Mouse (Mus musculus) G1E (cell line): ENCODE measurements at regions not wholly inside any gene's neighbourhood (a gene's known extent, or its start where the extent isn't known, plus 50 kb on each side); places are given as distances from the start of the nearest gene placed in this dataset.
"Not testable (repeated sequence)": the region's sequence is repeated elsewhere in the genome, so short reads cannot be mapped to it uniquely, and the experiment has no call there.

Experiments
- ATAC-seq: 2 replicates; pipeline ENCODE4 v1.8.0; 2016; ENCODE audit warnings: mild to moderate bottlenecking; ENCODE audit not compliant: insufficient number of reproducible peaks, poor library complexity, low FRiP score, severe bottlenecking; ENCODE audit errors: extremely low read depth
- DNase-seq: peaks from one replicate; pipeline ENCODE4 v3.0.0; 2012; ENCODE audit warnings: low spot score
- H3K27me3 ChIP-seq: 2 replicates; pipeline ENCODE4 v1.6.1; 2012; ENCODE audit warnings: mild to moderate bottlenecking, low read length, inconsistent platforms; ENCODE audit not compliant: insufficient read depth
- H3K36me3 ChIP-seq: replicated peaks from 2 replicates; pipeline ENCODE3; 2012; ENCODE audit warnings: mild to moderate bottlenecking, inconsistent platforms
- H3K4me1 ChIP-seq: 2 replicates; pipeline ENCODE4 v1.6.1; 2012; ENCODE audit warnings: low read depth, low read length, inconsistent platforms, mixed read lengths; ENCODE audit not compliant: insufficient read depth
- H3K4me3 ChIP-seq: 2 replicates; pipeline ENCODE4 v1.5.1; 2012; ENCODE audit warnings: low read depth, mild to moderate bottlenecking, inconsistent platforms, low read length, moderate library complexity, mixed read lengths
- H3K9me3 ChIP-seq: replicated peaks from 2 replicates; pipeline ENCODE4 v1.6.1; 2012; ENCODE audit warnings: inconsistent platforms
- CTCF ChIP-seq: IDR thresholded peaks from 2 replicates; pipeline ENCODE4 v1.5.1; 2012; ENCODE audit warnings: low read depth, low read length, inconsistent platforms, mixed read lengths
- GATA1 ChIP-seq: IDR thresholded peaks from 2 replicates; pipeline ENCODE4 v1.6.1; 2012; ENCODE audit warnings: borderline replicate concordance, low read length, inconsistent platforms, mixed read lengths
- GATA2 ChIP-seq: IDR thresholded peaks from 2 replicates; pipeline ENCODE4 v1.6.1; 2012; ENCODE audit warnings: low read depth, low read length, inconsistent platforms, borderline replicate concordance
- POLR2AphosphoS5 ChIP-seq: IDR thresholded peaks from 2 replicates; pipeline ENCODE4 v1.6.1; 2012; ENCODE audit warnings: low read depth, low read length, inconsistent platforms; ENCODE audit not compliant: insufficient replicate concordance
- TAL1 ChIP-seq: conservative IDR thresholded peaks from 2 replicates; pipeline ENCODE4 v1.6.1; 2012; ENCODE audit warnings: low read depth, low read length, inconsistent platforms, mixed read lengths

DNA sequence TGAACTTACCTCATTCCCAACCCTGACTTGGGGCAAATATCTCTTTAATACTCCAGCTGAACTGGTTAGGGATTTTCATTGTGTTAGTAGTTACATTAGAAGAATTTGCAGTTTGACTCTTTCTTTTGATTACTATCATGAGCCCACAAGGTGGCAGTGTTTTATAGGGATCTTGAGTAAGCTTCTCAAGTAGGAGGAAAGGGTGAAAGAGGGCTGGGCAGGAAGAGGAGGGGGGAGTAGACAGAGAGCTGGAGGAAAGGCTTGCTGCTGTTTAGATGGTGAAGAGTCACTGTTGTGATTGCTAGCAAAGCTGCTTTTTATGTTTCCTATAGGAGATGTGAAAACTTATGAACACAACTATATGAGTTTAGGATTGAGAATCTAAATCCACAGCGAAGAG is 273.9 kb upstream of the Olfr1507 start:
- not testable (repeated sequence) for H3K4me3 ChIP-seq, H3K9me3 ChIP-seq, ATAC-seq, H3K4me1 ChIP-seq, DNase-seq, H3K36me3 ChIP-seq, H3K27me3 ChIP-seq

DNA sequence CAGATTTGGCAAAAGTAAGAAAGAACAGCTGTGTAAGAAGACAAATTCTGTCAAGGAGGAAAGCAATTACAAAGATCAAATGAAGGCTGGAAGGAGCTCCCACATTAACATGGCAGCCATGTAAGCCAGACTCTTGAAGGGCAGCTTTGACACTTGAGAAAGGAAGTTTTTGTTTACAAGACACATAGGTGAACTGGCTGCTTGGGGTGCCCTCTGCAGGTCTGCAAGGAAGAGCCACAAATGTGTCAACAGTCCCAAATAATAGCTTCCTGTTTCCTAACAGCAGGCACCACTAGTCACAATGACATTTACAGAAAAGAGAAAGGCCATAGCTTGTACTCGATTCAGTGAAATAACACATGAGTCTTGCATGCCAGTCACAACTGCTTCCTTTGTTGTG is 256.6 kb upstream of the Olfr1507 start:
- DNase-seq, H3K4me1 ChIP-seq, H3K36me3 ChIP-seq, H3K4me3 ChIP-seq, ATAC-seq, H3K27me3 ChIP-seq, H3K9me3 ChIP-seq: not testable (repeated sequence)

DNA sequence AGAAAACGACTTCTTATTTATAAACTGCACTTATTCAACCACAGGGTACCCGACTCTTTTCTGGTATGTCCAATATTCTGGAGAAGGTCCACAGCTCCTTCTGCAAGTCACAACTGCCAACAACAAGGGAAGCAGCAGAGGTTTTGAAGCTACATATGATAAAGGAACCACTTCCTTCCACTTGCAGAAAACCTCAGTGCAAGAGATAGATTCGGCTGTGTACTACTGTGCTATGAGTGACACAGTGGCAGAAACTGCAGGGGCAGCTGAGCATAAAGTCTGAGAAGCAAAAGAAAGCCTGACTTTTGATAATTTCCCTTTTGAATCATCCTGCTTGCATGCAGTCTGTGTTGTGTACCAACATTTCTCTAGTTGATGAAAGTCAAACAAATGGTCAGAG is 231.1 kb upstream of the Olfr1507 start:
- not testable (repeated sequence) for H3K36me3 ChIP-seq, H3K9me3 ChIP-seq, ATAC-seq, DNase-seq, H3K27me3 ChIP-seq, H3K4me1 ChIP-seq, H3K4me3 ChIP-seq

DNA sequence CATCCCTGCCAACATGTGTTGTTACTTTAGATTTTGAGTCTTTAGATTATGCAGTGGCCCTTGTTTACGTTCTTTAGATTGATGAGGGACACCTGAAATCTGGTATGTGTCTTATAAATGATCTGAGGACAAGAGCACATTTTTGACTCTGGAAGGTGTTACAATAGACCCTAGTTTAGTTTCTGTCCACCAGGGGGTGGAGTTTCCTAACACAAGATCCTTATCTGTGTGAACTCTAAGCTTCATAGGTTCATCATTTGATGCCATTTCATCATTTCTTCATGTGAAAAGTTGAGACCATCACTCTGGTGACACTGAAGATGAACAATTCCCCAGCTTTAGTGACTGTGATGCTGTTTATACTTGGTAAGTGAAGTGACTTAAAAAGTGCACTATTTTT is 229.4 kb upstream of the Olfr1507 start:
- not testable (repeated sequence) for H3K9me3 ChIP-seq, H3K27me3 ChIP-seq, H3K36me3 ChIP-seq, DNase-seq, H3K4me3 ChIP-seq, ATAC-seq, H3K4me1 ChIP-seq

DNA sequence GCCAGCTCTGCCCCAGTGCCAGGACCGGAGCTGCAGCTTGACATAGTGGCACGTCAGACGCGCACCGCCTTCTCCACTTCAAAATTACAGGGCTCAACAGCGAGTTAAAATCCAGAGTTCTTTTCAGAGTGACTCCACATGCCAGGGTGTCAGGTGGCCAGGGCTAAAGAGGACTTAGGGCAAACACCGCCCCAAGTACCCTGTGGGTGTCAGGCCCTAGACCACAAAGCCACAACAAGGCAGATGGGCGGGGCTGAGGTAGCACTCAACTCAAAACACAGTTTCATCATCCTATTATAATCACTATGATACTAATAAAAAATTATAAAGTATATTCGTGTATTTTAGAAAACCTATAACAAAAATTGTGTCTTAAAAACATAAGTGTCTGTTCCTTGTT is 225.1 kb upstream of the Olfr1507 start:
- no peak for TF ChIP-seq POLR2AphosphoS5
- no peak for TF ChIP-seq GATA1
- no peak for TF ChIP-seq CTCF
- TF ChIP-seq TAL1: no peak
- TF ChIP-seq GATA2: no peak
- ATAC-seq: no peak
- Histone ChIP-seq H3K9me3 (no peaks in the 10 kb centered on the region), H3K27me3 (no peaks in the 10 kb centered on the region), H3K4me1 (no peaks in the 10 kb centered on the region), H3K4me3 (no peak overlapping the region), H3K36me3 (no peaks in the 10 kb centered on the region)
- no peak for DNase-seq

DNA sequence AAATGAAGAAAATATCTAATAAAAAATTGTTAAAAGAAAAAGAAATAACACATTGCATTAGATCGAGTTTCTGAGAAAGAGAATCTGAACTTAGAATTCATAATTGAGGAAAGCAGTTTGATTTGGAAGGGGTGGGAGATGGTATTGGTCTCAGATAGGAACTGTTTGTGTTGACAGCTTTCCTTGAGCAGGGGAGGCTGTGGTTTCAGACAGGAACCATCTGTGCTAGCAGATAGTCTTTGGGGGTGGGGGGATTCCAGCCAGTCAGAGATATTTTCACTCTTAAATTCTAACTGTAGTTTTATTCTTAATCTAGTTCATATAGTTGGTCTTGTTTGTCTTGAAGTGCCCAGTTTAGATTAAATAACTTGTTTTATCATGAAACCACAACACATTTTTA is 205.3 kb upstream of the Olfr1507 start:
- H3K9me3 ChIP-seq, H3K27me3 ChIP-seq, H3K4me1 ChIP-seq, H3K4me3 ChIP-seq, DNase-seq, H3K36me3 ChIP-seq, ATAC-seq: not testable (repeated sequence)

DNA sequence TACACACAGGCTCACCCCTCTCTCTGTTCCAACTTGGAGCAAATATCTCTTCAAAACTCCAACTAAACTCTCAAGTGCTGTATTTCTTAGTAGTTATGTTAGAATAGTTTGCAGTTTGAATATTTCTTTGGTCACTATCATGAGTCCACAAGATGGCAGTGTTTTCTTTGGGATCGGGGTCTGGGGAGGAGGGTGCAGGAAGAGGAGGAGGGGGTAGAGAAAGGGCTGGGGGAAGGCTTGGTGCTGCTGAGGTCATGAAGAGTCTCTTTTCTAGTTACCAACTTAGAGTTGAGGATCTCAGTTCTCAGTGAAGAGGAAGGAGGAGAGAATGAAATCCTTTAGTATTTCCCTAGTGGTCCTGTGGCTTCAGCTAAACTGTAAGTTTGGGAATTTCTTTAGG is 188.1 kb upstream of the Olfr1507 start:
- H3K27me3 ChIP-seq, DNase-seq, H3K4me3 ChIP-seq, ATAC-seq, H3K9me3 ChIP-seq, H3K4me1 ChIP-seq, H3K36me3 ChIP-seq: not testable (repeated sequence)

DNA sequence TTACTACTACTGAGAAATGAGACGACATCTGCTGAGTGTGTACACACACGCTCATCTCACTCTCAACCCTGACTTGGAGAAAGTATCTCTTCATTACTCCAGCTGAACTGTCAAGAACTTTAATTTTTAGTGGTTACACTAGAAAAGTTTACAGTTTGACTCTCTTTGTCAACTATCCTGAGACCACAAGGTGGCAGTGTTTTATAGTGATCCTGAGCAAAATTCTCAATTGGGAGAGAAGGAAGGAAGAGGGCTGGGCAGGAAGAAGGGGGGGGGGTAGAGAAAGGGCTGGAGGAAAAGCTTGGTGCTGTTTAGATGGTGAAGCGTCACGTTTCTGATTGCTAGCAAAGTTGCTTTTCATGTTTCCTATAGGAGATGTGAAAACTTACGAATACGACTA is 158.8 kb upstream of the Olfr1507 start:
- ATAC-seq (no peak), DNase-seq (no peak)
- Histone ChIP-seq H3K4me1 (no peaks in the 10 kb centered on the region), H3K4me3 (no peak overlapping the region), H3K36me3 (no peaks in the 10 kb centered on the region), H3K9me3 (no peaks in the 10 kb centered on the region), H3K27me3 (no peaks in the 10 kb centered on the region)
- no peak for TF ChIP-seq GATA1
- TF ChIP-seq CTCF: no peak
- TF ChIP-seq GATA2: no peak
- no peak for TF ChIP-seq TAL1
- TF ChIP-seq POLR2AphosphoS5: no peak
